Mouse (Mus musculus) liver, postnatal 0 days (tissue): Measurements from ENCODE around the gene Hvcn1. TPM values are rescaled to one million over a fixed set of nuclear protein-coding genes. Genes with fewer than 3 reads are reported as not detected.

ENCODE experiments used
- ATAC-seq: fragments of 200-750 bp; cut with Nextera tagmentation; 2 replicates; pipeline ENCODE4 v1.8.0; 2017; ENCODE audit warnings: mild to moderate bottlenecking, moderate library complexity
- DNase-seq: peaks from one replicate; pipeline ENCODE4 v3.0.0-alpha.2; 2016
- H3K27ac ChIP-seq: fragments of 300-500 bp; sonication (generic); 2 replicates; pipeline ENCODE4 v1.5.1; 2014; ENCODE audit warnings: antibody characterized with exemption, moderate library complexity, mild to moderate bottlenecking, low read depth
- H3K27me3 ChIP-seq: fragments of 300-500 bp; sonication (generic); 2 replicates; pipeline ENCODE4 v1.6.1; 2014; ENCODE audit warnings: low read length, control low read depth, mixed read lengths; ENCODE audit not compliant: insufficient read depth
- H3K36me3 ChIP-seq: fragments of 300-500 bp; sonication (generic); replicated peaks from 2 replicates; pipeline ENCODE4 v1.6.1; 2014; ENCODE audit warnings: mild to moderate bottlenecking, control low read depth, low read length, moderate library complexity, mixed read lengths; ENCODE audit not compliant: insufficient read depth
- H3K4me1 ChIP-seq: fragments of 300-500 bp; sonication (generic); 2 replicates; pipeline ENCODE4 v1.6.1; 2014; ENCODE audit warnings: antibody characterized with exemption, mild to moderate bottlenecking, control low read depth; ENCODE audit not compliant: insufficient read depth
- H3K4me2 ChIP-seq: fragments of 300-500 bp; sonication (generic); 2 replicates; pipeline ENCODE4 v1.6.1; 2014; ENCODE audit warnings: low read depth, mild to moderate bottlenecking, low read length, moderate library complexity, mixed read lengths
- H3K4me3 ChIP-seq: fragments of 300-500 bp; sonication (generic); 2 replicates; pipeline ENCODE4 v1.5.1; 2014; ENCODE audit warnings: low read depth, low read length
- H3K9ac ChIP-seq: fragments of 300-500 bp; sonication (generic); replicated peaks from 2 replicates; pipeline ENCODE4 v1.6.1; 2014; ENCODE audit warnings: mild to moderate bottlenecking, moderate library complexity
- H3K9me3 ChIP-seq: fragments of 300-500 bp; sonication (generic); 2 replicates; pipeline ENCODE4 v1.6.1; 2016; ENCODE audit warnings: mild to moderate bottlenecking, control low read depth, low read length, mixed read lengths
- CTCF ChIP-seq: sonication (generic); IDR thresholded peaks from 2 replicates; pipeline ENCODE4 v1.5.1; 2016; ENCODE audit warnings: antibody characterized with exemption, low read depth
- EP300 ChIP-seq: IDR thresholded peaks from 2 replicates; pipeline ENCODE4 v1.6.1; 2016; ENCODE audit warnings: antibody characterized with exemption, low read depth, mild to moderate bottlenecking
- WGBS: fragments of 180-500 bp; shearing (Covaris S2); extraction: QIAGEN DNeasy Blood & Tissue Kit; methylation state at CpG from one replicate; pipeline ENCODE4 v1.1.7; 2014; ENCODE audit not compliant: insufficient replicate concordance; 5-methylcytosine and 5-hydroxymethylcytosine counted together
- polyA plus RNA-seq: library from polyadenylated mRNA; unstranded; fragments of >200 nt; fragmentation: Nextera tagmentation; extraction: Ambion mirVana; gene quantifications from 2 replicates; pipeline ENCODE4 v1.2.1, GENCODE M21; 2015

Hvcn1 gene
- polyA plus RNA-seq, 1 experiment from 2014 or later, result 7.3 TPM

- peaks cover 19% of the 10 kb centered on the region for H3K36me3 ChIP-seq
- no peaks in the 10 kb centered on the region for H3K4me1 ChIP-seq
- no peak overlapping the region for H3K27ac ChIP-seq
- H3K27me3 ChIP-seq, result no peaks in the 10 kb centered on the region
- DNase-seq, result no peak
- H3K4me2 ChIP-seq, result no peak overlapping the region
- TF ChIP-seq EP300 (no peak), CTCF (no peak)
- no peak for ATAC-seq
- no peaks in the 10 kb centered on the region for H3K9me3 ChIP-seq
- 89% methylated on average over 17 of the region's 17 CpGs for WGBS
- no peak overlapping the region for H3K4me3 ChIP-seq
- no peak overlapping the region for H3K9ac ChIP-seq
Measured at GRCm38 (mm10) chr5:122251895-122252606, 45.4 kb downstream of the Hvcn1 start.

- H3K27ac ChIP-seq, result no peak overlapping the region
- no peak overlapping the region for H3K4me3 ChIP-seq
- peaks cover 16% of the 10 kb centered on the region for H3K36me3 ChIP-seq
- ATAC-seq (no peak), DNase-seq (no peak)
- H3K9me3 ChIP-seq, result no peaks in the 10 kb centered on the region
- H3K4me2 ChIP-seq, result peak overlapping the region; percentile 2; the same call in 1 of the 2 replicates
- TF ChIP-seq CTCF (no peak), EP300 (no peak)
- H3K4me1 ChIP-seq, result peaks cover 5% of the 10 kb centered on the region; the same call in 1 of the 2 replicates
- no peak overlapping the region for H3K9ac ChIP-seq
- WGBS, result 52% methylated on average over 6 of the region's 6 CpGs
- H3K27me3 ChIP-seq, result no peaks in the 10 kb centered on the region
Measured at GRCm38 (mm10) chr5:122258027-122258741, 51.6 kb downstream of the Hvcn1 start.

- no peak for ATAC-seq
- no peaks in the 10 kb centered on the region for H3K27me3 ChIP-seq
- H3K9me3 ChIP-seq, result no peaks in the 10 kb centered on the region
- WGBS, result 38% methylated on average over 7 of the region's 7 CpGs
- DNase-seq, result no peak
- TF ChIP-seq CTCF (peak; percentile 61), EP300 (no peak)
- no peaks in the 10 kb centered on the region; the same call in 1 of the 2 replicates for H3K36me3 ChIP-seq
- no peak overlapping the region for H3K4me3 ChIP-seq
- peaks cover 6% of the 10 kb centered on the region for H3K4me1 ChIP-seq
- H3K9ac ChIP-seq, result no peak overlapping the region
- H3K4me2 ChIP-seq, result no peak overlapping the region
- H3K27ac ChIP-seq, result no peak overlapping the region
Measured at GRCm38 (mm10) chr5:122262104-122262503, 55.5 kb downstream of the Hvcn1 start.

GRCm38 (mm10) chr5:122263933-122264905 lies 57.6 kb downstream of the Hvcn1 start, which contains the start of gene Tctn1:
Gene Tctn1, minus strand, starts transcription at chr5:122264460.
- no peaks in the 10 kb centered on the region for H3K9me3 ChIP-seq
- peak within 1 kb of the TSS; percentile 61 for H3K27ac ChIP-seq
- DNase-seq, result peak; percentile 98
- H3K27me3 ChIP-seq, result no peaks in the 10 kb centered on the region
- TF ChIP-seq EP300, result no peak
- TF ChIP-seq CTCF, result no peak
- peak; percentile 99 for ATAC-seq
- 2% methylated on average over 49 of the region's 49 CpGs for WGBS
- peak within 1 kb of the TSS; percentile 78 for H3K4me2 ChIP-seq
- H3K36me3 ChIP-seq, result no peaks in the 10 kb centered on the region
- H3K4me3 ChIP-seq, result peak within 1 kb of the TSS; percentile 77
- peaks cover 15% of the 10 kb centered on the region for H3K4me1 ChIP-seq
- H3K9ac ChIP-seq, result peak within 1 kb of the TSS; percentile 68

- Histone ChIP-seq H3K27ac (peak overlapping the region; percentile 61; the same call in 1 of the 2 replicates), H3K27me3 (no peaks in the 10 kb centered on the region), H3K9me3 (no peaks in the 10 kb centered on the region), H3K4me2 (peak overlapping the region; percentile 78), H3K36me3 (no peaks in the 10 kb centered on the region), H3K4me3 (no peak overlapping the region), H3K9ac (no peak overlapping the region), H3K4me1 (peaks cover 15% of the 10 kb centered on the region)
- DNase-seq, result no peak
- TF ChIP-seq EP300, result no peak
- TF ChIP-seq CTCF, result peak; percentile 66
- ATAC-seq, result no peak
- WGBS, result 52% methylated on average over 3 of the region's 3 CpGs
Measured at GRCm38 (mm10) chr5:122265187-122265586, 58.6 kb downstream of the Hvcn1 start.

GRCm38 (mm10) chr5:122265942-122266341 lies 59.3 kb downstream of the Hvcn1 start:
- Histone ChIP-seq H3K4me1 (peaks cover 15% of the 10 kb centered on the region), H3K4me2 (no peak overlapping the region), H3K4me3 (no peak overlapping the region), H3K27ac (no peak overlapping the region), H3K9me3 (no peaks in the 10 kb centered on the region), H3K9ac (no peak overlapping the region), H3K27me3 (no peaks in the 10 kb centered on the region), H3K36me3 (no peaks in the 10 kb centered on the region)
- 78% methylated on average over 2 of the region's 2 CpGs for WGBS
- ATAC-seq, result no peak
- TF ChIP-seq EP300 (no peak), CTCF (peak; percentile 41)
- DNase-seq, result no peak
